Mouse (Mus musculus) myocyte (in vitro differentiated cells): Measurements from ENCODE around the gene Pla2g2e. TPM values are rescaled to one million over a fixed set of nuclear protein-coding genes. Genes with fewer than 3 reads are reported as not detected.
A peak's percentile ranks its signal among the peaks of the same experiment; 100 is the strongest.

Experiments used
- H3K27me3 ChIP-seq: one replicate; pipeline ENCODE4 v1.6.1; 2011; ENCODE audit not compliant: control insufficient read depth, insufficient read depth, insufficient read length
- H3K36me3 ChIP-seq: one replicate; pipeline ENCODE4 v1.6.1; 2011; ENCODE audit not compliant: control insufficient read depth, insufficient read depth
- H3K4me2 ChIP-seq: one replicate; pipeline ENCODE4 v1.6.1; 2011; ENCODE audit warnings: low read depth, control low read depth
- H3K4me3 ChIP-seq: one replicate; pipeline ENCODE4 v1.5.1; 2011; ENCODE audit warnings: mild to moderate bottlenecking, control low read depth, moderate library complexity
- H3K79me2 ChIP-seq: one replicate; pipeline ENCODE4 v1.6.1; 2011; ENCODE audit not compliant: control insufficient read depth, insufficient read depth
- H3ac ChIP-seq: one replicate; pipeline ENCODE4 v1.6.1; 2011; ENCODE audit not compliant: control insufficient read depth, insufficient read length
- CEBPB ChIP-seq: IDR thresholded peaks from 2 replicates; pipeline ENCODE4 v1.6.1; 2011; ENCODE audit warnings: mild to moderate bottlenecking, moderate library complexity; ENCODE audit not compliant: poor library complexity, insufficient read depth, severe bottlenecking
- E2F4 ChIP-seq: IDR thresholded peaks from one replicate; pipeline ENCODE4 v1.6.1; 2011; ENCODE audit warnings: mild to moderate bottlenecking, control low read depth, moderate library complexity; ENCODE audit not compliant: insufficient read depth
- MAX ChIP-seq: IDR thresholded peaks from one replicate; pipeline ENCODE4 v1.6.1; 2011; ENCODE audit warnings: low read depth, mild to moderate bottlenecking, control low read depth
- MYOD1 ChIP-seq, 3 experiments: IDR thresholded peaks; one replicate each; pipeline ENCODE4 v1.6.1; 2011; ENCODE audit warnings: control low read depth in 2 of 3, low read depth in 2 of 3, mild to moderate bottlenecking in 2 of 3, moderate library complexity in 1 of 3; ENCODE audit not compliant: insufficient read length in 2 of 3, control insufficient read depth in 1 of 3
- MYOG ChIP-seq, 3 experiments: IDR thresholded peaks; one replicate each; pipeline ENCODE4 v1.6.1; 2011; ENCODE audit warnings: control low read depth in 2 of 3, low read depth in 2 of 3, mild to moderate bottlenecking in 2 of 3; ENCODE audit not compliant: insufficient read length in 2 of 3, control insufficient read depth in 1 of 3, insufficient read depth in 1 of 3
- POLR2A ChIP-seq: IDR thresholded peaks from one replicate; pipeline ENCODE4 v1.6.1; 2011; ENCODE audit warnings: low read depth, mild to moderate bottlenecking, control low read depth, moderate library complexity; ENCODE audit not compliant: insufficient read length
- POLR2AphosphoS2 ChIP-seq: IDR thresholded peaks from one replicate; pipeline ENCODE4 v1.6.1; 2011; ENCODE audit warnings: low read depth, control low read depth; ENCODE audit not compliant: insufficient read length
- REST ChIP-seq: IDR thresholded peaks from one replicate; pipeline ENCODE4 v1.6.1; 2011; ENCODE audit warnings: mild to moderate bottlenecking, control low read depth, moderate library complexity; ENCODE audit not compliant: insufficient read depth, insufficient read length
- SRF ChIP-seq: IDR thresholded peaks from one replicate; pipeline ENCODE4 v1.6.1; 2011; ENCODE audit warnings: low read depth; ENCODE audit not compliant: control insufficient read depth, insufficient read length
- TCF12 ChIP-seq: IDR thresholded peaks from one replicate; pipeline ENCODE4 v1.6.1; 2011; ENCODE audit warnings: mild to moderate bottlenecking, control low read depth; ENCODE audit not compliant: poor library complexity, insufficient read depth, severe bottlenecking
- TCF3 ChIP-seq: IDR thresholded peaks from one replicate; pipeline ENCODE4 v1.6.1; 2011; ENCODE audit warnings: low read depth, control low read depth; ENCODE audit not compliant: insufficient read length
- USF1 ChIP-seq: IDR thresholded peaks from one replicate; pipeline ENCODE4 v1.6.1; 2011; ENCODE audit warnings: low read depth, mild to moderate bottlenecking, control low read depth, moderate library complexity
- polyA plus RNA-seq: library from polyadenylated mRNA; unstranded; fragments of >200 nt; fragmentation: generic; extraction: Trizol; gene quantifications from one replicate; pipeline ENCODE4 v1.2.1, GENCODE M21; 2012; ENCODE audit warnings: missing spikeins

The Pla2g2e gene
- polyA plus RNA-seq: 20.4 TPM

GRCm38 (mm10) chr4:138877731-138878130, at the start of gene Pla2g2e:
Pla2g2e (plus strand) TSS chr4:138877942.
- no peaks in the 10 kb centered on the region for H3K36me3 ChIP-seq
- no peaks in the 10 kb centered on the region for H3K27me3 ChIP-seq
- TF ChIP-seq MAX (peak; percentile 81), USF1 (peak; percentile 95), E2F4 (no peak), REST (no peak), TCF12 (peak; percentile 65), MYOG (IDR thresholded peaks at IDR 0.05; ENCODE audit: control insufficient read depth in 1 of 3, insufficient read depth in 1 of 3, insufficient read length in 2 of 3, low read depth in 2 of 3) (peak in 2 of 3 experiments; percentile 56 to 64), POLR2AphosphoS2 (no peak), CEBPB (no peak), MYOD1 (IDR thresholded peaks at IDR 0.05; ENCODE audit: control insufficient read depth in 1 of 3, insufficient read length in 2 of 3, low read depth in 2 of 3) (peak; percentile 30 to 67 (median 61))
- peak within 1 kb of the TSS; percentile 73 for H3K4me2 ChIP-seq
- H3K79me2 ChIP-seq: no peaks in the 10 kb centered on the region
- peak within 1 kb of the TSS; percentile 2 for H3K4me3 ChIP-seq
- H3ac ChIP-seq: no peak within 1 kb of the TSS

DNA sequence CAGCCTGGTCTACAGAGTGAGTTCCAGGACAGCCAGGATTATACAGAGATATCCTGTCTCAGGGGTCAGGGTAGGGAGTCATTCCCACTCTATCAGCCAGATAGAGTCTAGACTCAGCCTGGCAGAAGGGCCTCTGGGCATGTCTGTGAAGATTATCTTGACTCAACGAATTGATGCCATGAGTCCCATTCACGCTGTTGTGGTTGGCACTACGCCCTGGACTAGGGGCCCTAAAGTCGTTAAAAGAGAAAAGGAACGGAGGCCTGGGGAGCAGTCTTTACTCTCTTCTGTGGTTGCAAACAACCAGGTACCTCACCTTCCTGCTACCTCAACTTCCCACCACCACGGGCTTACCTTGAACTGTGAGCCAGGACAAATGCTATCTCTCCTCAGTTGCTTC, 37.9 kb upstream of the Pla2g2e start:
- Histone ChIP-seq H3ac (no peak overlapping the region), H3K36me3 (no peaks in the 10 kb centered on the region), H3K4me2 (no peak overlapping the region), H3K27me3 (peaks cover 8% of the 10 kb centered on the region), H3K4me3 (no peak overlapping the region), H3K79me2 (no peaks in the 10 kb centered on the region)
- no peak for TF ChIP-seq MYOG (IDR thresholded peaks at IDR 0.05; ENCODE audit: control insufficient read depth in 1 of 3, insufficient read depth in 1 of 3, insufficient read length in 2 of 3, low read depth in 2 of 3)

- TF ChIP-seq TCF12 (no peak), MYOD1 (IDR thresholded peaks at IDR 0.05; ENCODE audit: control insufficient read depth in 1 of 3, insufficient read length in 2 of 3, low read depth in 2 of 3) (no peak), E2F4 (no peak), REST (no peak), MAX (no peak), MYOG (IDR thresholded peaks at IDR 0.05; ENCODE audit: control insufficient read depth in 1 of 3, insufficient read depth in 1 of 3, insufficient read length in 2 of 3, low read depth in 2 of 3) (no peak), TCF3 (no peak), CEBPB (no peak), POLR2A (no peak), USF1 (no peak), POLR2AphosphoS2 (no peak), SRF (no peak)
- Histone ChIP-seq H3K4me3 (no peak overlapping the region), H3K36me3 (no peaks in the 10 kb centered on the region), H3K4me2 (no peak overlapping the region), H3K27me3 (peaks cover 2% of the 10 kb centered on the region), H3K79me2 (no peaks in the 10 kb centered on the region), H3ac (no peak overlapping the region)
Measured at GRCm38 (mm10) chr4:138840726-138841125, 37.0 kb upstream of the Pla2g2e start.

DNA sequence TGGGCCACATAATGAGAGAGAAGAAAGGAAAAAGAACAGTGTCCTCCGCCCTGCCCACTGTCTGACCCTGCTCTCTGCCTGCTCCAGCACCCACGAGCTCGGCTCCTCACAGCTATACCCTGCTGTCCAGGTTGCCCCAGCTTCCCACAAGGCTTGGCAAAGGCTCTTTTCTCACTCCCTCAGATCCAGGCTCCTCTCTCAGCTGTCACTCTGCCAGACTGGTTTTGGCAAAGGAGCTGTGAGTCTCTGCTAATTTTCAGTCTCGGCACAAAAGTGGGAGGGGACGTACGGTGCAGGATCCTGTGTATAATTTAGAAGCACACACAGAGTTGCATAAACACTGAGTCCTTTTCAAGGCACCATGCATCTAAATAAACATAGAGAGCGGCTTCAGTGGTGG, 36.4 kb upstream of the Pla2g2e start:
- no peaks in the 10 kb centered on the region for H3K79me2 ChIP-seq
- TF ChIP-seq MAX: no peak
- H3ac ChIP-seq: no peak overlapping the region

GRCm38 (mm10) chr4:138851463-138851862, 26.3 kb upstream of the Pla2g2e start:
- TF ChIP-seq TCF3: no peak
- no peak for TF ChIP-seq MYOD1 (IDR thresholded peaks at IDR 0.05; ENCODE audit: control insufficient read depth in 1 of 3, insufficient read length in 2 of 3, low read depth in 2 of 3)
- no peak for TF ChIP-seq POLR2A
- TF ChIP-seq SRF: no peak
- TF ChIP-seq CEBPB: no peak
- TF ChIP-seq MAX: no peak
- TF ChIP-seq E2F4: no peak
- no peak for TF ChIP-seq POLR2AphosphoS2
- TF ChIP-seq TCF12: no peak
- no peak for TF ChIP-seq USF1
- TF ChIP-seq REST: no peak
- no peak for TF ChIP-seq MYOG (IDR thresholded peaks at IDR 0.05; ENCODE audit: control insufficient read depth in 1 of 3, insufficient read depth in 1 of 3, insufficient read length in 2 of 3, low read depth in 2 of 3)
- Histone ChIP-seq H3K27me3 (peaks cover 4% of the 10 kb centered on the region), H3K79me2 (no peaks in the 10 kb centered on the region)

More for the DNA sequence above, 36.4 kb upstream of the Pla2g2e start:
- Histone ChIP-seq H3K27me3 (no peaks in the 10 kb centered on the region), H3K4me3 (no peak overlapping the region), H3K4me2 (no peak overlapping the region), H3K36me3 (no peaks in the 10 kb centered on the region)

More at GRCm38 (mm10) chr4:138851463-138851862, 26.3 kb upstream of the Pla2g2e start:
- H3K36me3 ChIP-seq: no peaks in the 10 kb centered on the region
- H3K4me3 ChIP-seq: no peak overlapping the region
- no peak overlapping the region for H3K4me2 ChIP-seq
- no peak overlapping the region for H3ac ChIP-seq
